Mouse (Mus musculus) E14TG2a.4 (cell line): ENCODE measurements around the gene Olfr1250.

Source experiments
- CTCF ChIP-seq: conservative IDR thresholded peaks from 2 replicates; pipeline ENCODE4 v1.5.1; 2014; ENCODE audit warnings: low read length
- NANOG ChIP-seq: IDR thresholded peaks from 2 replicates; pipeline ENCODE4 v1.6.1; 2014; ENCODE audit warnings: borderline replicate concordance, low read length, mixed read lengths
- POU5F1 ChIP-seq: IDR thresholded peaks from 2 replicates; pipeline ENCODE4 v1.6.1; 2014; ENCODE audit warnings: low read length, borderline replicate concordance

DNA sequence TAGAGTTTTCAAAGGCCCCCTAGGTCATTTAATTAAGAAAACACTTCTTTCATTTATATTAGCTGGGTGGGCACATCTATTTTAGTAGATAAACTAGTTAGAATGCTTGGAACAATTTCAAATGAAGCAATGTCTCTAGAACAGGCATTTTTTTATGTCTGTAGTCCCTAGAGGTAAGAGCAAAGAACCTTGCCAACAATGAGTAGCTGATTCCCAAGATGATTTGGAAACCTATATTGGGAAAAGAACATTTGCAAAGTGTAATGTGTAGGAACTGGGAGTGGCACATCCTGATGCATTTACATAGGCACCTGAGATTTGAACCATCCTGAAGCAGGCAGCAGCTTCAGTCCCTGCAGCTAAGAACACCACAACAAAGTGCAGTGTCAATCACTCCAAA, at the start of gene Olfr1250:
- TF ChIP-seq CTCF: no peak
- TF ChIP-seq NANOG: no peak
- no peak for TF ChIP-seq POU5F1
